Mouse (Mus musculus): ENCODE data around the gene Thra. TPM values are rescaled to one million over a fixed set of nuclear protein-coding genes. Genes with fewer than 3 reads are reported as not detected.
"Not testable (repeated sequence)": the region's sequence is repeated elsewhere in the genome, so short reads cannot be mapped to it uniquely, and the experiment has no call there.

Gene Thra
- polyA plus RNA-seq, 1 experiment, result 68.9 TPM

- TF ChIP-seq MAX (IDR thresholded peaks at IDR 0.05; ENCODE audit: low read depth) (no peak), CEBPB (IDR thresholded peaks at IDR 0.05; ENCODE audit: insufficient read depth, poor library complexity, severe bottlenecking) (no peak), MYOD1 (IDR thresholded peaks at IDR 0.05; ENCODE audit: control insufficient read depth in 1 of 3, insufficient read length in 2 of 3, low read depth in 2 of 3) (no peak), TCF12 (IDR thresholded peaks at IDR 0.05; ENCODE audit: insufficient read depth, poor library complexity, severe bottlenecking) (no peak), E2F4 (IDR thresholded peaks at IDR 0.05; ENCODE audit: insufficient read depth) (no peak), SRF (IDR thresholded peaks at IDR 0.05; ENCODE audit: control insufficient read depth, insufficient read length, low read depth) (no peak), REST (IDR thresholded peaks at IDR 0.05; ENCODE audit: insufficient read depth, insufficient read length) (no peak), POLR2AphosphoS2 (IDR thresholded peaks at IDR 0.05; ENCODE audit: insufficient read length, low read depth) (no peak), TCF3 (IDR thresholded peaks at IDR 0.05; ENCODE audit: insufficient read length, low read depth) (no peak), MYOG (IDR thresholded peaks at IDR 0.05; ENCODE audit: control insufficient read depth in 1 of 3, insufficient read depth in 1 of 3, insufficient read length in 2 of 3, low read depth in 2 of 3) (no peak), POLR2A (IDR thresholded peaks at IDR 0.05; ENCODE audit: insufficient read length, low read depth) (no peak), USF1 (IDR thresholded peaks at IDR 0.05; ENCODE audit: low read depth) (no peak)
- H3K36me3 ChIP-seq (ENCODE audit: control insufficient read depth, insufficient read depth), result peaks cover 4% of the 10 kb centered on the region
- H3K27me3 ChIP-seq (ENCODE audit: control insufficient read depth, insufficient read depth, insufficient read length), result no peaks in the 10 kb centered on the region
- no peak overlapping the region for H3K4me2 ChIP-seq (ENCODE audit: low read depth)
- H3ac ChIP-seq (ENCODE audit: control insufficient read depth, insufficient read length), result no peak overlapping the region
- H3K79me2 ChIP-seq (ENCODE audit: control insufficient read depth, insufficient read depth), result no peaks in the 10 kb centered on the region
- H3K4me3 ChIP-seq, result no peak overlapping the region
Observed at GRCm38 (mm10) chr11:98710416-98711045, 29.9 kb upstream of the Thra start.

DNA sequence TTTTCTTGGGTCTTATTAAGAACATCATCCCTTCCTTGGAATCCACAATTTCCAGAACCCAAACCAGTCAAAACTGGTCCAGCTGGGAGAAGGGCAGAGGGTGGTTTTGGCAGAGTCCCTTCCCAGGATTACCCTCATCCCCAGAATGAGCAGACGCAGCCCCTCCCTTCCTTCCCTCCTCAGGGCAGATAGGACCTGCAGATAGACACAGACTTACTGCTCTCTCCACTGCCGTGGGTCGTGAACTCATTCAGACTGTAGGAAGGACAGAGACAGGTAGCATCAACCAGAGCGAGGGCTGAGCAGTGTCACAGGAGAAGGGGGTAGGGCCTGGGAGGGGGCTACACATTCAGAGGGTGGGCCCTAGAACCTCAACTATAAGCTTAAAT, 29.4 kb upstream of the Thra start:
- no peaks in the 10 kb centered on the region for H3K27me3 ChIP-seq (ENCODE audit: control insufficient read depth, insufficient read depth, insufficient read length)
- no peak for TF ChIP-seq POLR2AphosphoS2 (IDR thresholded peaks at IDR 0.05; ENCODE audit: insufficient read length, low read depth)
- no peak for TF ChIP-seq E2F4 (IDR thresholded peaks at IDR 0.05; ENCODE audit: insufficient read depth)
- no peak for TF ChIP-seq TCF12 (IDR thresholded peaks at IDR 0.05; ENCODE audit: insufficient read depth, poor library complexity, severe bottlenecking)
- no peak for TF ChIP-seq MAX (IDR thresholded peaks at IDR 0.05; ENCODE audit: low read depth)
- TF ChIP-seq POLR2A (IDR thresholded peaks at IDR 0.05; ENCODE audit: insufficient read length, low read depth), result no peak
- no peak for TF ChIP-seq CEBPB (IDR thresholded peaks at IDR 0.05; ENCODE audit: insufficient read depth, poor library complexity, severe bottlenecking)
- TF ChIP-seq SRF (IDR thresholded peaks at IDR 0.05; ENCODE audit: control insufficient read depth, insufficient read length, low read depth), result no peak
- no peak for TF ChIP-seq USF1 (IDR thresholded peaks at IDR 0.05; ENCODE audit: low read depth)
- TF ChIP-seq REST (IDR thresholded peaks at IDR 0.05; ENCODE audit: insufficient read depth, insufficient read length), result no peak
- TF ChIP-seq MYOD1 (IDR thresholded peaks at IDR 0.05; ENCODE audit: control insufficient read depth in 1 of 3, insufficient read length in 2 of 3, low read depth in 2 of 3), result no peak
- TF ChIP-seq TCF3 (IDR thresholded peaks at IDR 0.05; ENCODE audit: insufficient read length, low read depth), result no peak
- no peak for TF ChIP-seq MYOG (IDR thresholded peaks at IDR 0.05; ENCODE audit: control insufficient read depth in 1 of 3, insufficient read depth in 1 of 3, insufficient read length in 2 of 3, low read depth in 2 of 3)
- no peak overlapping the region for H3K4me2 ChIP-seq (ENCODE audit: low read depth)
- no peaks in the 10 kb centered on the region for H3K79me2 ChIP-seq (ENCODE audit: control insufficient read depth, insufficient read depth)
- no peak overlapping the region for H3K4me3 ChIP-seq
- H3ac ChIP-seq (ENCODE audit: control insufficient read depth, insufficient read length), result no peak overlapping the region
- H3K36me3 ChIP-seq (ENCODE audit: control insufficient read depth, insufficient read depth), result peaks cover 6% of the 10 kb centered on the region

- H3K4me3 ChIP-seq; H3ac ChIP-seq (ENCODE audit: control insufficient read depth, insufficient read length); H3K36me3 ChIP-seq (ENCODE audit: control insufficient read depth, insufficient read depth); H3K79me2 ChIP-seq (ENCODE audit: control insufficient read depth, insufficient read depth); H3K4me2 ChIP-seq (ENCODE audit: low read depth); H3K27me3 ChIP-seq (ENCODE audit: control insufficient read depth, insufficient read depth, insufficient read length): not testable (repeated sequence)
Observed at GRCm38 (mm10) chr11:98712009-98712408, 28.4 kb upstream of the Thra start.

GRCm38 (mm10) chr11:98713703-98714102, 26.7 kb upstream of the Thra start:
- Histone ChIP-seq H3K4me2 (ENCODE audit: low read depth) (no peak overlapping the region), H3K27me3 (ENCODE audit: control insufficient read depth, insufficient read depth, insufficient read length) (no peaks in the 10 kb centered on the region), H3K36me3 (ENCODE audit: control insufficient read depth, insufficient read depth) (peaks cover 6% of the 10 kb centered on the region), H3ac (ENCODE audit: control insufficient read depth, insufficient read length) (no peak overlapping the region), H3K79me2 (ENCODE audit: control insufficient read depth, insufficient read depth) (no peaks in the 10 kb centered on the region), H3K4me3 (no peak overlapping the region)
- TF ChIP-seq E2F4 (IDR thresholded peaks at IDR 0.05; ENCODE audit: insufficient read depth) (no peak), MYOD1 (IDR thresholded peaks at IDR 0.05; ENCODE audit: control insufficient read depth in 1 of 3, insufficient read length in 2 of 3, low read depth in 2 of 3) (no peak), CEBPB (IDR thresholded peaks at IDR 0.05; ENCODE audit: insufficient read depth, poor library complexity, severe bottlenecking) (no peak), SRF (IDR thresholded peaks at IDR 0.05; ENCODE audit: control insufficient read depth, insufficient read length, low read depth) (no peak), POLR2A (IDR thresholded peaks at IDR 0.05; ENCODE audit: insufficient read length, low read depth) (no peak), TCF3 (IDR thresholded peaks at IDR 0.05; ENCODE audit: insufficient read length, low read depth) (no peak), REST (IDR thresholded peaks at IDR 0.05; ENCODE audit: insufficient read depth, insufficient read length) (no peak), POLR2AphosphoS2 (IDR thresholded peaks at IDR 0.05; ENCODE audit: insufficient read length, low read depth) (no peak), TCF12 (IDR thresholded peaks at IDR 0.05; ENCODE audit: insufficient read depth, poor library complexity, severe bottlenecking) (no peak), MYOG (IDR thresholded peaks at IDR 0.05; ENCODE audit: control insufficient read depth in 1 of 3, insufficient read depth in 1 of 3, insufficient read length in 2 of 3, low read depth in 2 of 3) (no peak), MAX (IDR thresholded peaks at IDR 0.05; ENCODE audit: low read depth) (no peak), USF1 (IDR thresholded peaks at IDR 0.05; ENCODE audit: low read depth) (no peak)

DNA sequence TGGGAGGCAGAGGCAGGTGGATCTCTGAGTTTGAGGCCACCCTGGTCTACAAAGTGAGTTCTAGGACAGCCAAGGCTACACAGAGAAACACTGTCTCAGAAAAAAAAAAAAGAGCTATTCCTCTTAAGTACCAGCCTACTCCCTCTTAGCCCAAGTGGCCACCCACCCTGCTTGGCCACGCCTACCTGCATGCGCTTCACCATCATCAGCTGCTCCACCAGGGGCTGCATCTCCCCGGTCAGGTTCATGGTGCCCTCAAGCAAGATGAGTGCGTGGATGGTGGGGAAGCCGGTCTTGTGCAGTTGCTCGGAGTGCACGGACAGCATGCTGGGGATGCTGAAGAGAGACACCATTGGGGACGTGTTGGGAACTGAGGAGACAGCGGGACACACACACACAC, 24.5 kb upstream of the Thra start:
- TF ChIP-seq POLR2A (IDR thresholded peaks at IDR 0.05; ENCODE audit: insufficient read length, low read depth), result no peak
- TF ChIP-seq SRF (IDR thresholded peaks at IDR 0.05; ENCODE audit: control insufficient read depth, insufficient read length, low read depth), result no peak
- TF ChIP-seq USF1 (IDR thresholded peaks at IDR 0.05; ENCODE audit: low read depth), result no peak
- TF ChIP-seq MYOG (IDR thresholded peaks at IDR 0.05; ENCODE audit: control insufficient read depth in 1 of 3, insufficient read depth in 1 of 3, insufficient read length in 2 of 3, low read depth in 2 of 3), result no peak
- TF ChIP-seq MAX (IDR thresholded peaks at IDR 0.05; ENCODE audit: low read depth), result no peak
- TF ChIP-seq MYOD1 (IDR thresholded peaks at IDR 0.05; ENCODE audit: control insufficient read depth in 1 of 3, insufficient read length in 2 of 3, low read depth in 2 of 3), result no peak
- Histone ChIP-seq H3K27me3 (ENCODE audit: control insufficient read depth, insufficient read depth, insufficient read length) (no peaks in the 10 kb centered on the region), H3K79me2 (ENCODE audit: control insufficient read depth, insufficient read depth) (no peaks in the 10 kb centered on the region), H3ac (ENCODE audit: control insufficient read depth, insufficient read length) (no peak overlapping the region), H3K36me3 (ENCODE audit: control insufficient read depth, insufficient read depth) (peaks cover 6% of the 10 kb centered on the region), H3K4me2 (ENCODE audit: low read depth) (no peak overlapping the region), H3K4me3 (no peak overlapping the region)
